Comparison of ENCODE assay signal across 15 mouse cellular contexts in the genomic region with DNA sequence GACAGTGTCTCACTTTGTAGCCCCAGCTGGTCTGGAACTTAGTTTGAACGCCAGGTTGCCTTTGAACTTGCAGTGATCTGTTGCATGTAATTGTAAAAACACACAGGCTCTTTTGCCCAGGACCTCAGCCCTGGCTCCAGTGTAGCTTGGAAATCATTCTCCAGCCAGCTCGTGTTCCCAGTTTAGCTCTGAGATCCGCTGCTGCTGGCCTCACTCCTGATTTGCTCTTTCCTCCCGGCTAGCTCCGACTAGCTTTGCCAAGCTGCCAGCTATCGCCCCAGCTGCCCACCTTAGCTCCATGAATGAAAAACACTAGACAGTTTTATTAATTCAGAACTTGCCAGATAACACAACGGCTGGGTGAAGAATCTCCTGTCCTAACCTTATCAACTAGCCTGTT. TPM values are rescaled to one million over a fixed set of nuclear protein-coding genes. Genes with fewer than 3 reads are reported as not detected.
A peak's percentile ranks its signal among the peaks of the same experiment; 100 is the strongest.
DNase-seq lines count a peak whose midpoint lies in the region.
"Had no signal": no experiment of that assay in that cellular context is flagged by ENCODE, and none has a peak within 500 bp of the region (broad histone marks: within the 10 kb centered on the region; RNA-seq: fewer than 3 reads in every experiment).

No protein-coding gene starts in this region.

- H3K27me3 ChIP-seq in heart, embryonic 10.5 days (ENCODE audit: insufficient read depth, poor library complexity, severe bottlenecking) = no peaks in the 10 kb centered on the region
- H3K27me3 ChIP-seq: limb, embryonic 13.5 days; midbrain, embryonic 13.5 days; neural tube, embryonic 13.5 days had no signal

- 70% methylated on average over 7 of the region's 7 CpGs for WGBS in heart, embryonic 10.5 days

- intact Hi-C loops in gastrocnemius, postnatal 14 days (cut with DNase I; ENCODE audit: low total_unique reads) = no loop called here

- peaks cover 4% of the 10 kb centered on the region; the same call in 1 of the 2 replicates for H3K4me1 ChIP-seq in heart, embryonic 10.5 days
- H3K4me1 ChIP-seq: limb, embryonic 13.5 days; midbrain, embryonic 13.5 days; neural tube, embryonic 13.5 days had no signal

- no peak overlapping the region for H3K4me3 ChIP-seq in heart, embryonic 10.5 days
- H3K4me3 ChIP-seq: limb, embryonic 13.5 days; midbrain, embryonic 13.5 days; neural tube, embryonic 13.5 days had no signal

- H3K27ac ChIP-seq in heart, embryonic 10.5 days = no peak overlapping the region
- H3K27ac ChIP-seq: hindbrain, embryonic 14.5 days; limb, embryonic 13.5 days; midbrain, embryonic 13.5 days; neural tube, embryonic 13.5 days had no signal

- no peaks in the 10 kb centered on the region for H3K9me3 ChIP-seq in heart, embryonic 10.5 days
- H3K9me3 ChIP-seq: limb, embryonic 13.5 days; midbrain, embryonic 13.5 days; neural tube, embryonic 13.5 days had no signal

- peak; percentile 13 for DNase-seq in heart, adult 8-10 months (ENCODE audit: low spot score)
- no peak for DNase-seq in heart, embryonic 10.5 days (ENCODE audit: low spot score)
- DNase-seq in brain, adult 2 months (ENCODE audit: low read depth, low spot score) = peak; percentile 48
- peak; percentile 9 for DNase-seq in cerebellum, adult 8-10 months
- peak; percentile 36 for DNase-seq in gastrocnemius, postnatal 14 days
- no peak for DNase-seq in urinary bladder, postnatal 25 days (ENCODE audit: low spot score)
- DNase-seq in frontal cortex, postnatal 14 days (ENCODE audit: low spot score in 2 of 2) = no peak
- DNase-seq: adrenal gland, postnatal 36 days; kidney, adult 18-20 months; lung, postnatal 36 days; thymus, postnatal 36 days had no signal

- no peaks in the 10 kb centered on the region for H3K36me3 ChIP-seq in heart, embryonic 10.5 days
- H3K36me3 ChIP-seq: limb, embryonic 13.5 days; midbrain, embryonic 13.5 days; neural tube, embryonic 13.5 days had no signal

RNA-seq across cellular contexts. Expression of gene Jmy, which starts 50.7 kb away (rescaled TPM):
- 10 to 100 TPM; 39.1 to 46.5 (median 45.1) TPM for total RNA-seq in heart, adult 8-10 months (2022)
- polyA plus RNA-seq in heart, embryonic 10.5 days (2016; fragmentation: Nextera tagmentation; extraction: Ambion mirVana) = 4.9 and 5.6 TPM in 2 replicates
- total RNA-seq in gastrocnemius, postnatal 14 days (2021) = 10 to 100 TPM; 19.4 to 25.9 TPM

Comparison
In these comparisons a context has a peak if more than half of its experiments do, and no peak if none do; other contexts are left out.
1. DNase-seq: peak in heart, adult 8-10 months (single experiment), brain, adult 2 months (single experiment), cerebellum, adult 8-10 months (single experiment) and gastrocnemius, postnatal 14 days (single experiment); none in heart, embryonic 10.5 days (single experiment), urinary bladder, postnatal 25 days (single experiment) and frontal cortex, postnatal 14 days (0 of 2).